Mouse (Mus musculus): Measurements from ENCODE around the gene Tesc. TPM values are rescaled to one million over a fixed set of nuclear protein-coding genes. Genes with fewer than 3 reads are reported as not detected.

Gene Tesc
- polyA plus RNA-seq, 1 experiment from 2014 or later: 3.3 TPM

DNA sequence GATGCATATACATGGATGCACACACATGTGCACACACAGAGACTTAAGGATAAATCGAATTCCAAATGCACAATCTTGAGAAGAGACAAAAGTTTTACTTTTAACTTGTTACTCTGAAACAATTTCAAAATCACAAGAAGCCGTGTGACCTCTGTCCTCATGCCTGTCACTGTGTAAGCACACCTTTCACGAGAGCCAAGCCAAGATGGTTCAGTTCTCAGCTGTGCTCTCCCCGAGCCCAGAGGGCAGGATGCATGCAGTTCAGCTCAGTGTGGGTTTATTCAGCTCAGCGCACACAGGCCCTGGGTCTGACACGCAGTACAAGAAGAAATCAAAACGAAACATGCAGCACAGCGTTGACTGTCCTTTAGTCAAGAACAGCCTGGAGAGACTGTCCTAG lies 78.0 kb downstream of the Tesc start:
- Histone ChIP-seq H3K36me3 (peaks cover 3% of the 10 kb centered on the region), H3K9ac (no peak overlapping the region), H3K27ac (no peak overlapping the region), H3K4me1 (replicated peaks) (peaks cover 3% of the 10 kb centered on the region; the same call in 1 of the 2 replicates), H3K4me2 (replicated peaks) (no peak overlapping the region), H3K4me3 (replicated peaks) (no peak overlapping the region), H3K27me3 (replicated peaks) (no peaks in the 10 kb centered on the region), H3K9me3 (no peaks in the 10 kb centered on the region)
- 85% methylated on average over 8 of the region's 8 CpGs for WGBS
- ATAC-seq: no peak

DNA sequence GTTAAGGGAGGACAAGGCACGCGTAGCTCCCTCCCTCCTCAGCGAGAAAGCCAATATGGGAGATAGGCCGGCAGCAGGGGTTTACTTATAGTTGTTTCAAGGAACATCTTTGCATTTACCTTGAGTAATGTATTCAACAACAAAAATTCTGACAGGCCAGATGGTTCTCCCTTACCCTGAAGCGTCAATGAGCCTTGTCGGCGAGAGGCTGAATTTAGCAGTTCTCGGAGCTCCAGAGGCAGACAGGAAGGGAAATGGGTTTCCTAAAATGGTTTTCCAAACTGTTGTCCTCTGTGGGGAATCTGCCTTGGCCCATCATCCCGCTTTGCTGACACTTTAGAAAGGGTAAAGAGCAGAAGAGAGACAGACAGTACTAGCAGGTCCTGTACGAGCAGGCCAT lies 79.1 kb downstream of the Tesc start:
- Histone ChIP-seq H3K36me3 (peaks cover 12% of the 10 kb centered on the region), H3K4me2 (replicated peaks) (no peak overlapping the region), H3K9me3 (no peaks in the 10 kb centered on the region), H3K27me3 (replicated peaks) (no peaks in the 10 kb centered on the region), H3K27ac (no peak overlapping the region), H3K4me3 (replicated peaks) (no peak overlapping the region), H3K4me1 (replicated peaks) (peaks cover 3% of the 10 kb centered on the region; the same call in 1 of the 2 replicates), H3K9ac (no peak overlapping the region)
- no peak for ATAC-seq
- WGBS: 93% methylated on average over 10 of the region's 10 CpGs

DNA sequence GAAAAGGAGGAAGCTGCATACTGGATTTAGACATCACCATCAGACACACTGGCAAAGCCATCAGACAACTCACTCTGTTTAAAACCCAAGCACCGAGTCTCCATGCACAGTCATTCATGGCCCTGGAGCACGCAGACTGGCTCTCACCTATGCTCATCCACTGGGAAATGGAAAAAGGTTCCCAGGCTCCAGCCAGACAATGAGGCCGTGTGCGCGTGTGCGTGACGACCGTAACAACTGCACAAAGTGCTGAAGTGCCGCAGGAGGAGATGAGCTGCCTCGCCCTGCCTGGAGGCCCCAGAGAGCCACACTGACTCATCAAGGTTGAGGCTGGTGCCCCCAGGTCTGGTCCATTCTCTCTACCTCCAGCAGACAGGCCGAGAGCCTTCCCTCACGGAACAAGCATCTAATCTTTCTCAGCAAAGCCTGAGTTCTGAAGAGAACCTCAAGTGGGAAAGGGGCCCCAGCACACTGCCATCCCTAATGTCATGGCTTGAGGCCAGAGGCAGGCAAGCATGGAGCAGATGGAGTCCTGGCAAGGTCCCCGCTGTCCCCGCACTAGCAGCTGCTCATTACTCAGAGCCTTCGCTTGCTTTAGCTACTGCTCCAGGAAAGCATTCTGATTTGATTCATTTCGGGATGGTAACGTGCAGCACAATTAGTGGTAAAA lies 80.7 kb downstream of the Tesc start:
- H3K4me3 ChIP-seq (replicated peaks): no peak overlapping the region
- H3K4me1 ChIP-seq (replicated peaks): peaks cover 3% of the 10 kb centered on the region; the same call in 1 of the 2 replicates
- no peak overlapping the region for H3K9ac ChIP-seq
- H3K27me3 ChIP-seq (replicated peaks): no peaks in the 10 kb centered on the region
- H3K27ac ChIP-seq: no peak overlapping the region
- H3K4me2 ChIP-seq (replicated peaks): no peak overlapping the region
- 77% methylated on average over 17 of the region's 17 CpGs for WGBS
- H3K9me3 ChIP-seq: no peaks in the 10 kb centered on the region
- peaks cover 17% of the 10 kb centered on the region for H3K36me3 ChIP-seq
- peak; percentile 41; the same call in 1 of the 2 replicates for ATAC-seq

DNA sequence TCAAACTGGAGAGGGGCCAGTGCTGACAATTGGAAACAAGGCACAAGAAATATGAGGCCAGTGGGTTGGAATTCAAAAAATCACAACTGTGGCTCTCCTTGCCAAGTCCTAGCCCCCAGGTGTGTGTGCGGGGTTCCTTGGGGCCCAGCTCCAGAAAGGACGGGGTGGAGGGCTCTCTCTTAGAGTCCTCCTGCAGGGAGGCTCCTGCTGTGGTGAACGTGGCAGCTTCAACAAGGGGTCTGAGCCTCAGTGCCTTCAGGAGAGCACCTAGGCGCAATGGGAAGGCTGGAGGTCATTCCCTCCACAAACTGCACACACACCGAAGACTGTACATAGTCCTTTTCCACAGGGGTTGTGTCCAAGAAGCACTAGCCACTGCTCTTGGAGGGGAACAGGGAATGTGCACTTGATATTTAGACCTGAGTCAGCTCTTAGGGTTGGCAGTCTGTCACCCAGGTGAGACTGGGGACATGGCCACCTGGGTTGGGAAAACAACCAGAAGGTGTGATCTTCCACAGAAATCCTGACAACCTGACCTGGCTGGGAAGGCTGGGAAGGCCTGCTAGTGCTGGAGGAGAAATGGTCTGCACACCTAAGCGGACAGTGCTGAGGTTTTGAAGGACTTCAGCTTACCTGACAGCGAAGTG lies 81.4 kb downstream of the Tesc start:
- Histone ChIP-seq H3K4me1 (replicated peaks) (peaks cover 3% of the 10 kb centered on the region; the same call in 1 of the 2 replicates), H3K27ac (no peak overlapping the region), H3K27me3 (replicated peaks) (no peaks in the 10 kb centered on the region), H3K4me3 (replicated peaks) (no peak overlapping the region), H3K36me3 (peaks cover 17% of the 10 kb centered on the region), H3K9me3 (no peaks in the 10 kb centered on the region), H3K4me2 (replicated peaks) (no peak overlapping the region), H3K9ac (no peak overlapping the region)
- ATAC-seq: no peak
- WGBS: 86% methylated on average over 7 of the region's 7 CpGs

Other genes starting within 250 kb of the Tesc start
- 0.68 and 0.87 TPM in 2 replicates for gene Nos1, start 246.7 kb upstream of the Tesc start, polyA plus RNA-seq (2015; fragmentation: Nextera tagmentation; extraction: Ambion mirVana)
- gene Fbxo21, start 51.0 kb upstream of the Tesc start, polyA plus RNA-seq (2015; fragmentation: Nextera tagmentation; extraction: Ambion mirVana): 56.1 and 56.7 TPM in 2 replicates
- gene Fbxw8, start 127.7 kb downstream of the Tesc start, polyA plus RNA-seq (2015; fragmentation: Nextera tagmentation; extraction: Ambion mirVana): 20.7 and 22.6 TPM in 2 replicates
- gene Hrk, start 136.9 kb downstream of the Tesc start, polyA plus RNA-seq (2015; fragmentation: Nextera tagmentation; extraction: Ambion mirVana): 0.11 and 0.25 TPM in 2 replicates
- 2.2 and 3.2 TPM in 2 replicates for gene Rnft2, start 217.4 kb downstream of the Tesc start, polyA plus RNA-seq (2015; fragmentation: Nextera tagmentation; extraction: Ambion mirVana)
- gene 2410131K14Rik, start 217.5 kb downstream of the Tesc start, polyA plus RNA-seq (2015; fragmentation: Nextera tagmentation; extraction: Ambion mirVana): 7.1 and 7.2 TPM in 2 replicates

All from intestine, embryonic 15.5 days (tissue).